Mouse (Mus musculus): ENCODE measurements around the gene Gdpgp1. TPM values are rescaled to one million over a fixed set of nuclear protein-coding genes. Genes with fewer than 3 reads are reported as not detected.

Gene Gdpgp1
- 4.4 and 4.5 TPM in 2 replicates for polyA plus RNA-seq (2014; fragmentation: Nextera tagmentation; extraction: Ambion mirVana)

- DNase-seq (ENCODE audit: low spot score) (peak; percentile 98), ATAC-seq (replicated peaks; ENCODE audit: low FRiP score, low TSS enrichment, low read depth) (peak; percentile 98)
- H3K27me3 ChIP-seq (replicated peaks; ENCODE audit: control insufficient read depth, insufficient read depth, low read length), result no peaks in the 10 kb centered on the region
- no peaks in the 10 kb centered on the region for H3K9me3 ChIP-seq (ENCODE audit: control insufficient read depth, low read length)
- H3K27ac ChIP-seq (ENCODE audit: low read depth), result peak within 1 kb of the TSS; percentile 61
- peaks cover 12% of the 10 kb centered on the region; the same call in 1 of the 2 replicates for H3K4me1 ChIP-seq (replicated peaks; ENCODE audit: control insufficient read depth, insufficient read depth, low read length)
- peak within 1 kb of the TSS; percentile 66 for H3K4me3 ChIP-seq (ENCODE audit: low read depth, low read length)
- peaks cover 6% of the 10 kb centered on the region for H3K36me3 ChIP-seq (ENCODE audit: control insufficient read depth, insufficient read depth, low read length)
- under 1% methylated on average over 47 of the region's 56 CpGs for WGBS
- peak within 1 kb of the TSS; percentile 61 for H3K9ac ChIP-seq (ENCODE audit: low read length)
- peak within 1 kb of the TSS; percentile 85 for H3K4me2 ChIP-seq (ENCODE audit: low read length)
Measured at GRCm38 (mm10) chr7:80232489-80233029, at the start of gene Gdpgp1, which contains the start of gene Cib1. Gene Gdpgp1 (plus strand): TSS chr7:80232865. Gene Cib1 (minus strand): TSS chr7:80232813.

GRCm38 (mm10) chr7:80183466-80183865, 49.2 kb upstream of the Gdpgp1 start:
- DNase-seq (ENCODE audit: low spot score) (no peak), ATAC-seq (replicated peaks; ENCODE audit: low FRiP score, low TSS enrichment, low read depth) (no peak)
- no peak overlapping the region for H3K4me3 ChIP-seq (ENCODE audit: low read depth, low read length)
- H3K9me3 ChIP-seq (ENCODE audit: control insufficient read depth, low read length), result no peaks in the 10 kb centered on the region
- H3K27me3 ChIP-seq (replicated peaks; ENCODE audit: control insufficient read depth, insufficient read depth, low read length), result no peaks in the 10 kb centered on the region
- no peak overlapping the region for H3K27ac ChIP-seq (ENCODE audit: low read depth)
- H3K9ac ChIP-seq (ENCODE audit: low read length), result no peak overlapping the region
- WGBS, result 92% methylated on average over 1 of the region's 1 CpGs
- H3K4me2 ChIP-seq (ENCODE audit: low read length), result no peak overlapping the region
- H3K36me3 ChIP-seq (ENCODE audit: control insufficient read depth, insufficient read depth, low read length), result no peaks in the 10 kb centered on the region
- H3K4me1 ChIP-seq (replicated peaks; ENCODE audit: control insufficient read depth, insufficient read depth, low read length), result peaks cover 15% of the 10 kb centered on the region

GRCm38 (mm10) chr7:80183969-80184368, 48.7 kb upstream of the Gdpgp1 start:
- 65% methylated on average over 5 of the region's 5 CpGs for WGBS
- Histone ChIP-seq H3K9ac (ENCODE audit: low read length) (no peak overlapping the region), H3K4me2 (ENCODE audit: low read length) (no peak overlapping the region), H3K9me3 (ENCODE audit: control insufficient read depth, low read length) (no peaks in the 10 kb centered on the region), H3K4me1 (replicated peaks; ENCODE audit: control insufficient read depth, insufficient read depth, low read length) (peaks cover 18% of the 10 kb centered on the region), H3K27ac (ENCODE audit: low read depth) (no peak overlapping the region), H3K27me3 (replicated peaks; ENCODE audit: control insufficient read depth, insufficient read depth, low read length) (no peaks in the 10 kb centered on the region), H3K4me3 (ENCODE audit: low read depth, low read length) (no peak overlapping the region), H3K36me3 (ENCODE audit: control insufficient read depth, insufficient read depth, low read length) (no peaks in the 10 kb centered on the region)
- ATAC-seq (replicated peaks; ENCODE audit: low FRiP score, low TSS enrichment, low read depth), result no peak
- no peak for DNase-seq (ENCODE audit: low spot score)

GRCm38 (mm10) chr7:80184551-80184950, 48.1 kb upstream of the Gdpgp1 start:
- Histone ChIP-seq H3K4me3 (ENCODE audit: low read depth, low read length) (no peak overlapping the region), H3K36me3 (ENCODE audit: control insufficient read depth, insufficient read depth, low read length) (no peaks in the 10 kb centered on the region), H3K4me2 (ENCODE audit: low read length) (no peak overlapping the region), H3K9ac (ENCODE audit: low read length) (no peak overlapping the region), H3K9me3 (ENCODE audit: control insufficient read depth, low read length) (no peaks in the 10 kb centered on the region), H3K4me1 (replicated peaks; ENCODE audit: control insufficient read depth, insufficient read depth, low read length) (peaks cover 24% of the 10 kb centered on the region), H3K27me3 (replicated peaks; ENCODE audit: control insufficient read depth, insufficient read depth, low read length) (no peaks in the 10 kb centered on the region), H3K27ac (ENCODE audit: low read depth) (no peak overlapping the region)
- ATAC-seq (replicated peaks; ENCODE audit: low FRiP score, low TSS enrichment, low read depth) (no peak), DNase-seq (ENCODE audit: low spot score) (no peak)
- WGBS, result 51% methylated on average over 4 of the region's 4 CpGs

- no peaks in the 10 kb centered on the region for H3K36me3 ChIP-seq (ENCODE audit: control insufficient read depth, insufficient read depth, low read length)
- WGBS, result 53% methylated on average over 6 of the region's 6 CpGs
- H3K27ac ChIP-seq (ENCODE audit: low read depth), result no peak overlapping the region
- H3K27me3 ChIP-seq (replicated peaks; ENCODE audit: control insufficient read depth, insufficient read depth, low read length), result no peaks in the 10 kb centered on the region
- DNase-seq (ENCODE audit: low spot score), result no peak
- no peak for ATAC-seq (replicated peaks; ENCODE audit: low FRiP score, low TSS enrichment, low read depth)
- H3K9ac ChIP-seq (ENCODE audit: low read length), result no peak overlapping the region
- no peak overlapping the region for H3K4me2 ChIP-seq (ENCODE audit: low read length)
- H3K4me1 ChIP-seq (replicated peaks; ENCODE audit: control insufficient read depth, insufficient read depth, low read length), result peaks cover 24% of the 10 kb centered on the region
- no peak overlapping the region for H3K4me3 ChIP-seq (ENCODE audit: low read depth, low read length)
- no peaks in the 10 kb centered on the region for H3K9me3 ChIP-seq (ENCODE audit: control insufficient read depth, low read length)
Measured at GRCm38 (mm10) chr7:80184968-80185367, 47.7 kb upstream of the Gdpgp1 start.

- peak overlapping the region; percentile 51 for H3K4me3 ChIP-seq (ENCODE audit: low read depth, low read length)
- H3K36me3 ChIP-seq (ENCODE audit: control insufficient read depth, insufficient read depth, low read length), result no peaks in the 10 kb centered on the region
- peak overlapping the region; percentile 45 for H3K9ac ChIP-seq (ENCODE audit: low read length)
- ATAC-seq (replicated peaks; ENCODE audit: low FRiP score, low TSS enrichment, low read depth) (0 out of 2 replicates have a peak, but pooled peaks have one; percentile 9), DNase-seq (ENCODE audit: low spot score) (peak; percentile 69)
- H3K9me3 ChIP-seq (ENCODE audit: control insufficient read depth, low read length), result no peaks in the 10 kb centered on the region
- peak overlapping the region; percentile 65 for H3K4me2 ChIP-seq (ENCODE audit: low read length)
- H3K27ac ChIP-seq (ENCODE audit: low read depth), result peak overlapping the region; percentile 57
- no peaks in the 10 kb centered on the region for H3K27me3 ChIP-seq (replicated peaks; ENCODE audit: control insufficient read depth, insufficient read depth, low read length)
- WGBS, result 9% methylated on average over 8 of the region's 8 CpGs
- H3K4me1 ChIP-seq (replicated peaks; ENCODE audit: control insufficient read depth, insufficient read depth, low read length), result peaks cover 25% of the 10 kb centered on the region
Measured at GRCm38 (mm10) chr7:80186021-80186420, 46.6 kb upstream of the Gdpgp1 start.

GRCm38 (mm10) chr7:80186531-80187296, 46.0 kb upstream of the Gdpgp1 start, which contains the start of gene Sema4b:
Gene Sema4b (plus strand): TSS chr7:80186841.
- peak within 1 kb of the TSS; percentile 51 for H3K4me3 ChIP-seq (ENCODE audit: low read depth, low read length)
- peak; percentile 93 for DNase-seq (ENCODE audit: low spot score)
- no peaks in the 10 kb centered on the region for H3K9me3 ChIP-seq (ENCODE audit: control insufficient read depth, low read length)
- peaks cover 32% of the 10 kb centered on the region for H3K4me1 ChIP-seq (replicated peaks; ENCODE audit: control insufficient read depth, insufficient read depth, low read length)
- H3K27me3 ChIP-seq (replicated peaks; ENCODE audit: control insufficient read depth, insufficient read depth, low read length), result no peaks in the 10 kb centered on the region
- ATAC-seq (replicated peaks; ENCODE audit: low FRiP score, low TSS enrichment, low read depth), result peak; percentile 93
- H3K36me3 ChIP-seq (ENCODE audit: control insufficient read depth, insufficient read depth, low read length), result no peaks in the 10 kb centered on the region
- peak within 1 kb of the TSS; percentile 65 for H3K4me2 ChIP-seq (ENCODE audit: low read length)
- WGBS, result under 1% methylated on average over 51 of the region's 51 CpGs
- H3K27ac ChIP-seq (ENCODE audit: low read depth), result peak within 1 kb of the TSS; percentile 57
- H3K9ac ChIP-seq (ENCODE audit: low read length), result peak within 1 kb of the TSS; percentile 45

- no peak for ATAC-seq (replicated peaks; ENCODE audit: low FRiP score, low TSS enrichment, low read depth)
- no peaks in the 10 kb centered on the region for H3K27me3 ChIP-seq (replicated peaks; ENCODE audit: control insufficient read depth, insufficient read depth, low read length)
- H3K36me3 ChIP-seq (ENCODE audit: control insufficient read depth, insufficient read depth, low read length), result no peaks in the 10 kb centered on the region
- no peak overlapping the region; the same call in 1 of the 2 replicates for H3K27ac ChIP-seq (ENCODE audit: low read depth)
- H3K4me3 ChIP-seq (ENCODE audit: low read depth, low read length), result peak overlapping the region; percentile 51; the same call in 1 of the 2 replicates
- peak overlapping the region; percentile 45; the same call in 1 of the 2 replicates for H3K9ac ChIP-seq (ENCODE audit: low read length)
- DNase-seq (ENCODE audit: low spot score), result no peak
- H3K4me2 ChIP-seq (ENCODE audit: low read length), result peak overlapping the region; percentile 65
- H3K9me3 ChIP-seq (ENCODE audit: control insufficient read depth, low read length), result no peaks in the 10 kb centered on the region
- peaks cover 40% of the 10 kb centered on the region for H3K4me1 ChIP-seq (replicated peaks; ENCODE audit: control insufficient read depth, insufficient read depth, low read length)
- WGBS, result 72% methylated on average over 12 of the region's 12 CpGs
Measured at GRCm38 (mm10) chr7:80187501-80187900, 45.2 kb upstream of the Gdpgp1 start.

All from intestine, embryonic 14.5 days (tissue).